Mouse (Mus musculus): ENCODE data around the gene Cdc14b. TPM values are rescaled to one million over a fixed set of nuclear protein-coding genes. Genes with fewer than 3 reads are reported as not detected.
"Not testable (repeated sequence)": the region's sequence is repeated elsewhere in the genome, so short reads cannot be mapped to it uniquely, and the experiment has no call there.

Cdc14b gene
- polyA plus RNA-seq, 1 experiment from 2014 or later = 17.5 TPM

GRCm38 (mm10) chr13:64268384-64268783 is 6.7 kb downstream of the Cdc14b start:
- Histone ChIP-seq H3K9ac (no peak overlapping the region), H3K27me3 (no peaks in the 10 kb centered on the region; the same call in 1 of the 2 replicates)

GRCm38 (mm10) chr13:64267151-64267550 is 7.9 kb downstream of the Cdc14b start:
- WGBS = 16% methylated on average over 9 of the region's 9 CpGs
- Histone ChIP-seq H3K9me3 (replicated peaks) (no peaks in the 10 kb centered on the region), H3K27ac (no peak overlapping the region), H3K4me3 (replicated peaks) (no peak overlapping the region), H3K9ac (no peak overlapping the region), H3K4me2 (no peak overlapping the region), H3K4me1 (no peaks in the 10 kb centered on the region), H3K36me3 (no peaks in the 10 kb centered on the region), H3K27me3 (no peaks in the 10 kb centered on the region)
- peak; percentile 84 for ATAC-seq (replicated peaks; ENCODE audit: low FRiP score)

More at GRCm38 (mm10) chr13:64268384-64268783, 6.7 kb downstream of the Cdc14b start:
- 47% methylated on average over 4 of the region's 4 CpGs for WGBS
- Histone ChIP-seq H3K4me3 (replicated peaks) (no peak overlapping the region), H3K9me3 (replicated peaks) (no peaks in the 10 kb centered on the region), H3K4me1 (peaks cover 3% of the 10 kb centered on the region), H3K36me3 (no peaks in the 10 kb centered on the region), H3K27ac (no peak overlapping the region), H3K4me2 (no peak overlapping the region)
- no peak for ATAC-seq (replicated peaks; ENCODE audit: low FRiP score)

GRCm38 (mm10) chr13:64264586-64264985 is 10.5 kb downstream of the Cdc14b start:
- Histone ChIP-seq H3K4me1 (no peaks in the 10 kb centered on the region), H3K9me3 (replicated peaks) (no peaks in the 10 kb centered on the region), H3K36me3 (no peaks in the 10 kb centered on the region), H3K27me3 (no peaks in the 10 kb centered on the region), H3K4me3 (replicated peaks) (no peak overlapping the region), H3K27ac (no peak overlapping the region), H3K9ac (no peak overlapping the region), H3K4me2 (no peak overlapping the region)
- 91% methylated on average over 6 of the region's 6 CpGs for WGBS
- no peak for ATAC-seq (replicated peaks; ENCODE audit: low FRiP score)

GRCm38 (mm10) chr13:64259903-64260302 is 15.2 kb downstream of the Cdc14b start:
- Histone ChIP-seq H3K9ac (no peak overlapping the region), H3K27ac (no peak overlapping the region), H3K36me3 (no peaks in the 10 kb centered on the region), H3K9me3 (replicated peaks) (no peaks in the 10 kb centered on the region), H3K4me3 (replicated peaks) (no peak overlapping the region), H3K27me3 (no peaks in the 10 kb centered on the region), H3K4me1 (0 out of 2 replicates have a peak, but pooled peaks cover 4% of the 10 kb centered on the region), H3K4me2 (no peak overlapping the region)
- 0 out of 2 replicates have a peak, but pooled peaks have one; percentile 49 for ATAC-seq (replicated peaks; ENCODE audit: low FRiP score)
- WGBS = 87% methylated on average over 7 of the region's 7 CpGs

GRCm38 (mm10) chr13:64258516-64258821 is 16.6 kb downstream of the Cdc14b start:
- Histone ChIP-seq H3K9me3 (replicated peaks) (no peaks in the 10 kb centered on the region), H3K27ac (no peak overlapping the region), H3K27me3 (no peaks in the 10 kb centered on the region), H3K4me1 (0 out of 2 replicates have a peak, but pooled peaks cover 4% of the 10 kb centered on the region), H3K36me3 (no peaks in the 10 kb centered on the region), H3K9ac (no peak overlapping the region), H3K4me2 (no peak overlapping the region), H3K4me3 (replicated peaks) (no peak overlapping the region)
- no peak for ATAC-seq (replicated peaks; ENCODE audit: low FRiP score)
- WGBS = 77% methylated on average over 4 of the region's 4 CpGs

GRCm38 (mm10) chr13:64257814-64258515 is 17.1 kb downstream of the Cdc14b start:
- no peak overlapping the region for H3K27ac ChIP-seq
- H3K36me3 ChIP-seq = no peaks in the 10 kb centered on the region
- no peak overlapping the region for H3K4me3 ChIP-seq (replicated peaks)
- H3K27me3 ChIP-seq = no peaks in the 10 kb centered on the region
- H3K4me1 ChIP-seq = 0 out of 2 replicates have a peak, but pooled peaks cover 4% of the 10 kb centered on the region
- H3K9ac ChIP-seq = no peak overlapping the region
- ATAC-seq (replicated peaks; ENCODE audit: low FRiP score) = no peak
- no peak overlapping the region for H3K4me2 ChIP-seq
- WGBS = 32% methylated on average over 5 of the region's 5 CpGs
- H3K9me3 ChIP-seq (replicated peaks) = no peaks in the 10 kb centered on the region

- Histone ChIP-seq H3K9me3 (replicated peaks) (no peaks in the 10 kb centered on the region), H3K27ac (no peak overlapping the region), H3K36me3 (no peaks in the 10 kb centered on the region), H3K9ac (no peak overlapping the region), H3K4me1 (0 out of 2 replicates have a peak, but pooled peaks cover 4% of the 10 kb centered on the region), H3K4me3 (replicated peaks) (no peak overlapping the region), H3K27me3 (no peaks in the 10 kb centered on the region), H3K4me2 (no peak overlapping the region)
- 62% methylated on average over 12 of the region's 12 CpGs for WGBS
- peak; percentile 69 for ATAC-seq (replicated peaks; ENCODE audit: low FRiP score)
Measured at GRCm38 (mm10) chr13:64257010-64257813, 17.9 kb downstream of the Cdc14b start.

- H3K4me1 ChIP-seq; H3K4me3 ChIP-seq (replicated peaks): not testable (repeated sequence)
- WGBS = 77% methylated on average over 11 of the region's 11 CpGs
Measured at GRCm38 (mm10) chr13:64254185-64254584, 20.9 kb downstream of the Cdc14b start.

GRCm38 (mm10) chr13:64253697-64254096 is 21.4 kb downstream of the Cdc14b start:
- ATAC-seq (replicated peaks; ENCODE audit: low FRiP score) = no peak
- Histone ChIP-seq H3K36me3 (no peaks in the 10 kb centered on the region), H3K4me2 (no peak overlapping the region), H3K4me1 (peaks cover 11% of the 10 kb centered on the region), H3K9me3 (replicated peaks) (no peaks in the 10 kb centered on the region), H3K9ac (no peak overlapping the region), H3K27ac (no peak overlapping the region), H3K4me3 (replicated peaks) (no peak overlapping the region), H3K27me3 (no peaks in the 10 kb centered on the region)

More at GRCm38 (mm10) chr13:64254185-64254584, 20.9 kb downstream of the Cdc14b start:
- H3K36me3 ChIP-seq; H3K4me2 ChIP-seq; ATAC-seq (replicated peaks; ENCODE audit: low FRiP score); H3K27me3 ChIP-seq; H3K9me3 ChIP-seq (replicated peaks); H3K9ac ChIP-seq; H3K27ac ChIP-seq: not testable (repeated sequence)

- Histone ChIP-seq H3K36me3 (no peaks in the 10 kb centered on the region), H3K9me3 (replicated peaks) (no peaks in the 10 kb centered on the region), H3K27me3 (no peaks in the 10 kb centered on the region), H3K27ac (no peak overlapping the region), H3K4me3 (replicated peaks) (no peak overlapping the region), H3K4me1 (peaks cover 18% of the 10 kb centered on the region), H3K4me2 (no peak overlapping the region), H3K9ac (no peak overlapping the region)
- WGBS = 66% methylated on average over 5 of the region's 5 CpGs
- no peak for ATAC-seq (replicated peaks; ENCODE audit: low FRiP score)
Measured at GRCm38 (mm10) chr13:64252147-64252546, 22.9 kb downstream of the Cdc14b start.

- no peak overlapping the region for H3K4me3 ChIP-seq (replicated peaks)
- H3K36me3 ChIP-seq = no peaks in the 10 kb centered on the region
- 30% methylated on average over 1 of the region's 1 CpGs for WGBS
- no peak overlapping the region for H3K4me2 ChIP-seq
- H3K27ac ChIP-seq = no peak overlapping the region
- H3K9ac ChIP-seq = no peak overlapping the region
- peaks cover 15% of the 10 kb centered on the region for H3K4me1 ChIP-seq
- H3K9me3 ChIP-seq (replicated peaks) = no peaks in the 10 kb centered on the region
- no peak for ATAC-seq (replicated peaks; ENCODE audit: low FRiP score)
- H3K27me3 ChIP-seq = no peaks in the 10 kb centered on the region
Measured at GRCm38 (mm10) chr13:64250363-64250762, 24.7 kb downstream of the Cdc14b start.

- H3K4me3 ChIP-seq (replicated peaks) = peak overlapping the region; percentile 64
- peak; percentile 87 for ATAC-seq (replicated peaks; ENCODE audit: low FRiP score)
- peaks cover 15% of the 10 kb centered on the region for H3K4me1 ChIP-seq
- peak overlapping the region; percentile 58; the same call in 1 of the 2 replicates for H3K27ac ChIP-seq
- H3K9me3 ChIP-seq (replicated peaks) = no peaks in the 10 kb centered on the region
- H3K9ac ChIP-seq = peak overlapping the region; percentile 62
- H3K4me2 ChIP-seq = peak overlapping the region; percentile 93
- H3K36me3 ChIP-seq = no peaks in the 10 kb centered on the region
- 7% methylated on average over 22 of the region's 22 CpGs for WGBS
- H3K27me3 ChIP-seq = no peaks in the 10 kb centered on the region
Measured at GRCm38 (mm10) chr13:64248775-64249524, 26.1 kb downstream of the Cdc14b start.

Measured in kidney, embryonic 15.5 days (tissue).